Mouse (Mus musculus) central nervous system, embryonic 14 days (tissue): ENCODE measurements around the gene Emd. TPM values are rescaled to one million over a fixed set of nuclear protein-coding genes. Genes with fewer than 3 reads are reported as not detected.

ENCODE experiments used
- polyA plus RNA-seq: library from polyadenylated mRNA; depleted of rRNA; stranded (reverse); fragments of >200 nt; gene quantifications from 2 replicates; pipeline ENCODE4 v1.2.3, GENCODE M21; 2012; rRNA removed

The Emd gene
- polyA plus RNA-seq: 87.2 and 92.3 TPM in 2 replicates

DNA sequence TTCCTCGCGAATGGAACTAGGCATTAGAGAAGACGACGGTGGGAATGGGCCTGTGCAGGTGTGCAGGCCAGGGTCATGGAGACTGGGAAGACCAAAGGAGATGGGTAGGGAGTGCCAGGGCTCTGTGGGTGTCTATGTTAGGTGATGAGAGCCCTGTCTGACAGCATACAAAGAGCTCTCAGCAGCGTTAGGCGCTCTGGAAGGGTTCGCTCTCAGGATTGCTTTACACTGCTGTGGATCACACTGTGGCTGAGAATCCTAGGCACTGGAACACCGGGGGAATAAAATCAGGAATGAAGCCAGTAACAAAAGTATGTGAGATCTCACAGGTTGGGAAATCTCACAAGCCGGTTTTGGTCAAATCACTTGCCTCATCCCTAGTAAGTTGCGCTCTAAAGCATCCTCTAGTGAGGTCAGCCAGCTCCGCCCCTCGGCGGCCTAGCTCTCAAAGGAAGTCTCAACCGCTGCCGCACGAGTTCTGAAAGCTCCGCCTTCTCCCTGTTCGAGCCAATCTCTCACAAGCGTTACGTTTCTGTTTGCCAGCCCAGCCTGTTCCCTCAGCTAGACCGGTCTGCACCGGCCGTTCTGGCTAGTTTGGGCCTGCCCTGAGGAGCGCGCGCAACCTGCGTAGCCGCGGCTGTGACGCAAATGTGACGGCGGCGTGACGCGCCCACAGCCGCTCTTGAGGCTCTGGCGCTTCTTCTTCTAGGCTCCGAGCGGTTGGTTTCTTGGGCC lies at the start of gene Emd:
Gene Emd (plus strand): TSS at position 535 of the 735 bp plus-strand sequence.

GRCm38 (mm10) chrX:74249615-74250014 lies 4.9 kb upstream of the Emd start, which contains the start of gene Flna:
Gene Flna (minus strand): TSS chrX:74249820.

DNA sequence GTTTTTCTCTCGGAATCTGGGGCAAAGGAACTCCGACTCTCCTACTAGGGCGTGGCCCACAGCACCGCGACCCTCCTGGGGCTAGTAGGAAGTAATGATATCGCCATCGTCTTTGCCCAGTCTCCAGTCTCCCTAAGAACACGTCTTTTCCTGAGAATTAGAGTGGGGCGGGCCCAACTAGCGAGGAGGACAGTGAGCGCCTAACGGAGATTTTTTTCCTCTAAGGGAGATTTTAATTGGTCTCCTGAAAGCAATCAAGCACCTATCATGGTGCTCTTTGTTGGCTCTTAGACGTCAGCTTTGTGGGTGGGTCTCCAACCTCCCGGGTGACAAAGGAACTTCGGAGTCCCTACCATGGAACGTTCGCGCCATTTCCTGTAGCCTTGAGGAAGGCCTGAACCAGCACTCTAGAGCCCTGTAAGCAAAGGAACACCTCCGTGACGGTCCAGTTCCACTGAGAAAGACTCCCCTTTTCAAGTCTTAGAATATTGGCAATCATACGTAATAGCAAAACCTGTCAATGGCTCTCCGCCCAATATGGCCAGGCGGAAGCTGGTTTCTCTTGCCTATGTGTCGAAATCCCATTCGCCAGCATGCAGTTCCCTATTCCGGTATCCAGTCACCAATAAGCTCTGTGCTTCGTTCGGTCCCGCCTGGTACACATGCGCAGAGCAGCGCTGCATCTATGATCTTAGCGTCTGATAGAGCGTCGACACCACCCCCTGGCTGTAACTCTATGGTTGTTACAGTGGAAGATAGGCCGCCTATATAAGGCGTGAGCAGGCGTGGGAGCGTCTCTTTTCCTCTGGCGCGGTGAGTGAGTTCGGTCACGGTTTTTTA lies 15.8 kb downstream of the Emd start, which contains the start of gene Rpl10:
Gene Rpl10 (plus strand): TSS at position 751 of the 840 bp plus-strand sequence.

GRCm38 (mm10) chrX:74281732-74282394 lies 27.4 kb downstream of the Emd start, which contains the start of the genes Taz and Dnase1l1:
Gene Taz (plus strand): TSS chrX:74281912.
Gene Dnase1l1 (minus strand): TSS chrX:74282337.

GRCm38 (mm10) chrX:74296538-74297448 lies 42.3 kb downstream of the Emd start, which contains the start of gene Atp6ap1:
Gene Atp6ap1 (plus strand): TSS chrX:74297097.

DNA sequence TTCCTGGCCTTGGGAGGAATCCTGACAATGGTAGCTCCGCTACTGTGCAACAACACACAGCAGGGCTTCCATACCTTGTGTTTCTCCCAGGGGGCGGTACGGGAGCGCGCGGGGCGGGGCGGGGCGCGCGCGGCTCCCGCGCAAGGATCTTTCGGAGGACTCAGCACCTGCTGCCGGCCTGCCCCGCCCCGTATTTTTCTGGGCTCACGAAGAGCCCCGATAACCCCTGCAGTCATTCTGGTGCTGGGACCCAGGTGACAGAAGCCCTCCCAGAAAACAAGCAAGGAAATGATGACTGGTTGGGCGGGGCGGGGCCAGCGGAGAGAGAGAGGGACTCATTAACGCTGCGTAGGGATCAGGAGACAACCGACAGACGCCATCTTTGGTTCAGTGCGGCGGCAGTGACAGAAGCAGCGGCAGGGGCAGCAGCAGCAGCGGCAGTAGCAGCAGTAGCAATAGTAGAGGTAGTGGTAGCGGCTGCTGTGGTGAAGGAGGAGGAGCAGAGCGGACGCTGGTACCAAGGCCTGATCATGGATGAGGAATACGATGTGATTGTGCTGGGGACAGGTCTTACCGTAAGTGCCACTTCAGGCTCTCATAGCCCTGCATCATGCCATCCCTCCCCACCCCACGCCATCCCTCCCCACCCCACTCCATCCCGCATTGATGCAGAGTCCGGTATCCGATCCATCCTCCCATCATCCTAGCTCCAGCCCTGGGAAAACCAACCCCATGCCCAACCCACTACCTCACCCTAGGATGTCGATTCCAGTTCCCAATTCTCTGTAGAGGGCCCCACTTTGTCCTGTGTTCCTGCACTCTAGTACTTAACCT lies 50.6 kb downstream of the Emd start, which contains the start of gene Gdi1:
Gene Gdi1 (plus strand): TSS at position 132 of the 834 bp plus-strand sequence.

Other genes with a start within 250 kb of the Emd start
- gene Irak1, start 230.8 kb upstream of the Emd start, polyA plus RNA-seq: 72.9 and 74.2 TPM in 2 replicates
- 0.13 TPM in 1 of 2 replicates, not detected in the other for gene Opn1mw, start 127.2 kb upstream of the Emd start, polyA plus RNA-seq
- gene Mecp2, start 119.3 kb upstream of the Emd start, polyA plus RNA-seq: 25.4 and 27.4 TPM in 2 replicates
- gene Tex28, start 86.8 kb upstream of the Emd start, polyA plus RNA-seq: not detected in 2 replicates
- gene Tktl1, start 77.4 kb upstream of the Emd start, polyA plus RNA-seq: not detected in 2 replicates
- gene Flna, start 4.9 kb upstream of the Emd start, polyA plus RNA-seq: 442 and 468 TPM in 2 replicates
- gene Rpl10, start 16.1 kb downstream of the Emd start, polyA plus RNA-seq: 1,398 and 1,478 TPM in 2 replicates
- 94.8 and 95.4 TPM in 2 replicates for gene Taz, start 27.2 kb downstream of the Emd start, polyA plus RNA-seq
- gene Dnase1l1, start 27.6 kb downstream of the Emd start, polyA plus RNA-seq: 5.3 and 7.1 TPM in 2 replicates
- 262 and 275 TPM in 2 replicates for gene Atp6ap1, start 42.4 kb downstream of the Emd start, polyA plus RNA-seq
- 1,288 and 1,327 TPM in 2 replicates for gene Gdi1, start 50.3 kb downstream of the Emd start, polyA plus RNA-seq
- 48.8 and 49.0 TPM in 2 replicates for gene Fam50a, start 58.3 kb downstream of the Emd start, polyA plus RNA-seq
- 261 and 268 TPM in 2 replicates for gene Plxna3, start 74.4 kb downstream of the Emd start, polyA plus RNA-seq
- gene Lage3, start 98.9 kb downstream of the Emd start, polyA plus RNA-seq: 87.3 and 99.6 TPM in 2 replicates
- 56.7 and 57.7 TPM in 2 replicates for gene Ubl4a, start 118.5 kb downstream of the Emd start, polyA plus RNA-seq
- 5.7 and 7.1 TPM in 2 replicates for gene Slc10a3, start 118.7 kb downstream of the Emd start, polyA plus RNA-seq
- 36.2 and 39.6 TPM in 2 replicates for gene Fam3a, start 138.6 kb downstream of the Emd start, polyA plus RNA-seq
- 18.0 and 19.5 TPM in 2 replicates for gene Ikbkg, start 138.6 kb downstream of the Emd start, polyA plus RNA-seq
- gene G6pdx, start 174.5 kb downstream of the Emd start, polyA plus RNA-seq: 44.7 and 48.8 TPM in 2 replicates
- gene Gm6880, start 226.7 kb downstream of the Emd start, polyA plus RNA-seq: 0.12 TPM in 1 of 2 replicates, not detected in the other